Mouse (Mus musculus) CD4-positive, CD25-positive, alpha-beta regulatory T cell, adult 2 months (primary cell): ENCODE measurements at regions not wholly inside any gene's neighbourhood (a gene's known extent, or its start where the extent isn't known, plus 50 kb on each side); places are given as distances from the start of the nearest gene placed in this dataset.

ENCODE experiments used
- DNase-seq: peaks from one replicate; pipeline ENCODE4 v3.0.0-alpha.2; 2012; ENCODE audit warnings: low read depth, low spot score

- no peak for DNase-seq
Observed at GRCm38 (mm10) chr2:51452816-51453215, 174.5 kb upstream of the Tas2r134 start.

DNA sequence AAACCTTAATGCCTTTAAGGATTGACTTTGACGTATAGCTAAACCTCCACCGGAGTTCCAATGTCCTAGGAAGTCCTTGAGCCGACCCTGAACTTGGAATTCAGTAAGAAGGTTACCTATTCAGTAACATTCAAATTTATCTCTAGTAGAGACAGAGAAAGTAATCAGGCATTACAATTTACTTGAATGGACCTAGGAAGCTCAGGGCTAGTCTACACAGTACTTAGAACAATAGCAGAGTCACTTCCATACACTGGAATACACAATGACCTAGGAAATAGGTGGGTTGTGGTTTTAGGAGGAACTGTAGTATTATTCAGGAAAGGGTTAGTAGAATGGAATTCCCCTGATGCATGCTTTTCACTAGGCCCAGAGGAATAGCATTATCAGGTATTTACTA is 179.2 kb upstream of the Tas2r134 start:
- DNase-seq = no peak

GRCm38 (mm10) chr2:51447616-51448015 is 179.7 kb upstream of the Tas2r134 start:
- DNase-seq = no peak

- DNase-seq = no peak
Observed at GRCm38 (mm10) chr2:51444386-51445080, 182.8 kb upstream of the Tas2r134 start.

DNA sequence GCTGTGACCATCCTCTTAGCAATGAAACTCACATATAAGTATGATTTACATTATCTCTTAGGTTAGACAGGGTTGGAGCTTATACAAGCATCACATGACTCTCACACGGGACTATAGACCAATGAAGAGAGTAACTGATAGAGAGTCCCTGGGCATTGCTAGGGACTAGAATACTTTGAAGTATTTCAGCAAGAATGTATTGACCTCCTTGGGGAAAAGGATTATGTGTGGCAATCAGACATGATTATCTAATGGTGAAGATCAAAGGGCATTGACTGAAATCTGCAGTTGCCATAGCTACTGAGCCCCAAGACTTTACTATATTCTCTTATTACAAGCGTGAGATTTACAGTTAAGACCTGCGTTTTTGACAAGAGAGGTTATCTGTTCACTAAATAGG is 183.4 kb upstream of the Tas2r134 start:
- DNase-seq = no peak

DNA sequence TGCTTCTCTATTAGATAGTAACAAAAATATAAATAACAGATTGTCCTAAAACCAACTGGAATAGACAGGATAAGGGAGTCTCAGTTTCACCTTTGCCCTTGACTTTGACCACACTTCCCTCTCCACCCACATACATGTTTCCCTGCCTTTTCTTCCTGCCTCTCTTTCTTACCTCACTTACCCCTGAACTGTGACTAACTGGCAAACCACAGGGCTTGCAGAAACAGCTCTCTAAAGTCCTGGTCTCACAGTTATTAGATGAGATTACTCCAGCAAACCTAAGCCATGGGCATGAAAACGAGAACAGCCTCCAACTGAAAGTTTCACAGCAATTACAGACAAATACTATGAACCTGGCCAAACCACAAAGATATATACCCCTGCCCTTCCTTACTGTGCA is 188.3 kb upstream of the Tas2r134 start:
- DNase-seq = no peak

GRCm38 (mm10) chr2:51436590-51436989 is 190.7 kb upstream of the Tas2r134 start:
- peak; percentile 55 for DNase-seq

DNA sequence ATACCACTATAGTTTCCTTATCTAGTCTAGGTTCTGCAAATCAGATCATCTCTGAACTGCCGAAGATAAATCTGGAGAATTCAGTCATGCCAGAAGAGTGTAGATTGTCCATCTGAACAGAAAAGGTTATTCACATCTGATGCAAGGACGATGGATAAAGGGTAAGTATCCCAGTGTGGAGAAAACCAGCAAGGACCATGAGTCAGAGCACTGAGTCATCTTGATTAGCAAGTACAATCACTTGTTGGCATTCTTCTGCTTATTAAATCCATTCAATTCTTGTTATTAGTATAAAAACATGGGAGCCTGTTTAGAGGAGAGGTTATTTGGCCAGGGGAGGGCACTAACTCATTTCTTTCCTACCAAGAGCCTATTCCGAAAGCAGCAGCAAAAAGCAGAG is 195.7 kb upstream of the Tas2r134 start:
- DNase-seq = no peak

DNA sequence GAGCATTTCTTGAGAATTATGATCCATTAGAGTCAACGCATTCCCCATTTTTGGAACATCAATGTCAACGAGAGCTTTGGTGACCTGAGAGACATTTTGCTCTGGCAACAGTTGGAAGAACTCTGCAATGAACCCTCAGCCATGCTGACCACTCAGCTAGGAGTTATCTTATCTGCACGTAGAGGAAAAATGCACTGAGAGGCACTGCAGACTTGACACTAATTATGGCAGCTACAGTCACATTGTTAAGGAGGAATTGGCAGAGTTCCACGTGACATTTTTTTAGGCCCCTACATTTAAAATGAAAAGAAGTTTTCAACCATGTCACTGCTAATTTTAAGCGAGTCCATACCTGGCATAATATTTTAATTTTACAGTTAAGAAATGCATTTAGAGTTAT is 197.6 kb upstream of the Tas2r134 start:
- no peak for DNase-seq

DNA sequence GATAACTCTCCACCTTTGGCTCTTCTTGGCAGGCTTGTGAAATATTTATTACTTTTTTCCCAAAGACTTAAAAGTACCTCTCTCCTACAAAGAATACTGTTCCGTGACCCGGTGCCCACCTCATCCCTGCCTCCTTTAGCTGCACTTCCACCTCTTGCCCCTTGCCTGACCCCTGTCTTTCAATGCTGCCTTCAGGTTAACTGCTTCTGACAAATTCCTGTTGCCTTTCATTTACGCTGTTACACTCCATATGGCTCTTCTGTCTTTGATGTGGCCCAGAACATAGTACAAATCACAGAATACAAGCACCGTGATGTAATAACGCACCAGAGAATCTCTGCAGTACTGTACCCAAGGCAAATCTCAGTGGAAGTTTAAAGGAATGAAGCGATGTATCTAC is 204.9 kb upstream of the Tas2r134 start:
- DNase-seq = no peak

DNA sequence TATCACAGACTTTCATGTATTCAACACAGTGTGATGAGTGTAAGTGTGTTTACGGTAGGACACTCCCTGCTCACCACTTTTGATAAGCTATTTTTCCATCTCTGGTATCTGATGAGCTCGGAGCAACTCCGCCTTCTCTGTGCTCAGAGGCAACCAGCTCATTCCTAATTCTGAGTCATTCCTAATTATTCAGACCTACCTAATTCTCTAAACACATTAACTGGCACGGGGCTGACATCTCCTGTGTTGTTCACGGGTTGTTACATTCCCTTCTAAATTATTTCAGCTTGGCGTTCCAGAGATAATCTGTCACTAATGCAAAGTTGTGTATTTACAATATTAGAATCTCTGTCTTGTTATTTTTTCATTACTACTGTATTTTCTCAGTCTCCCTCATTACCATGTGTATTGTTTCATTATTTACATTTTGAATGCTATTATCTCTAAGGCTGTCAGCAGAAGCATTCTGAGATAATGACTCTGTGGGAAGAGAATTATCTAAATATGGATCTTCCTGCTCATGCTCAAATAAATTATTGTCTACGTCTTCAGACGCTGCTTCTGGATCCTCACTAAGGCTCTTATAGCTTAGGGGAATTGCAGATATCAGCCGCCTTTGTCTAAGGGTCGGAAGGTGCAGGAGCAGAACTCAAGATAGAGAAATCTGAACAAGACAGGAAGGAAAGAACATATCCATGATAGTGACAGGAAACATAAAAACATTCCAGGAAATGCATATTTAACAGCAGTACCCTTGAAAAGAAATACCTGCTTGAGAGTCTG is 209.2 kb upstream of the Tas2r134 start:
- no peak for DNase-seq

DNA sequence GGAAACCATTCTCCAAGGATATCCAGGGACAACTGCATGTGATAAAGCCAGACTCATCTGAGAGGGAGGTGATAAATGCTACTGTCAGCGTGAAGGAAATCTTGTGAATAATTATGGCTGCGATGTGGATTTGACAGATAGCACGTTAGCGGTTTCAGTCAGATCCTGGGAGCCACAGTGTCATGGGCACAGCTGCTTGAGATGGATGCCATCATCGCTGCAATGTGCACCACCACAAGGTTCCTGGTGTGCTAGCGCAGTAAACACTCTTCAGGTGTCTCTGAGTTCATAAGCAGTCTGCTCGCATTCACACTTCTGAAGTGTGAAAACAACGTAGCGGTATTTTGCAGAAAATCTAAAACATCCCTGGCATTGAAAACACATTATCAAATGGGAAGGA is 238.9 kb upstream of the Tas2r134 start:
- no peak for DNase-seq

DNA sequence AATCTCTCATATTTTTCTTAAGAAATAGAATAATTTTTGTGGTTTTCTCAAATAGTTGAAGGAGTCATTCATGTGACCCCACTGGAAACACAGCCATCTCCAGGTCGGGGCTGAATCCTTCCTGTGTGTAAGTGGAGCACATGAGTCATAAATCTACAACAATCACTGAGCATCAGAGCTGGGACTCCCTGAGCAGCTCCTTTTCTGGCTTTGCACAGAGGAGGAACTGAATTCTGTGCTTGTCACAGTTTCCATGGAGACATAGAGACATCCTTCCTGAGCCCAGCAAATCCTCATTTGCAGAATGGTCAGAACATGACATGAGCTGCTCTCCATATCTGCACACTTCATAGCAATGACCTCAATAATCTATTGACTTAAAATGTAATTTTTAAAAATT is 238.2 kb upstream of the Rnd3 start:
- no peak for DNase-seq

DNA sequence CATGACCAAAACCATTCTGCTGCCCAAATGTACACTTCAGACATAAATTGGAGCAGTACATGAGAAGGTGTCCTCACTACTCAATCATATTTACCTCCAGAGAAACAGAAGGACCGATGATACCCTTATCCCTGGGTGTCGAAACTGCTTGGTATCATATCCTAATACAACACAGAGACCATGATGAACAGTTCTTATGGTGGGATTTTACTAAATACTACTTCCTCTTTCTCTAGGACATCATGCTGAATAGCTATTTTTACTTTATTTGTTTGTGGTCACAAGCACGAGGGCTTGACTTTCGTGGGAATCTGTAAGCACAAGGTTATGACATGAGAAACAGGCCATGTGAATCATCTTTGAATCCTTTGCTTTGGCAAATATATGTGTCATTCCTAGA is 227.7 kb upstream of the Rnd3 start:
- DNase-seq = no peak

GRCm38 (mm10) chr2:51374636-51375035 is 225.7 kb upstream of the Rnd3 start:
- no peak for DNase-seq

DNA sequence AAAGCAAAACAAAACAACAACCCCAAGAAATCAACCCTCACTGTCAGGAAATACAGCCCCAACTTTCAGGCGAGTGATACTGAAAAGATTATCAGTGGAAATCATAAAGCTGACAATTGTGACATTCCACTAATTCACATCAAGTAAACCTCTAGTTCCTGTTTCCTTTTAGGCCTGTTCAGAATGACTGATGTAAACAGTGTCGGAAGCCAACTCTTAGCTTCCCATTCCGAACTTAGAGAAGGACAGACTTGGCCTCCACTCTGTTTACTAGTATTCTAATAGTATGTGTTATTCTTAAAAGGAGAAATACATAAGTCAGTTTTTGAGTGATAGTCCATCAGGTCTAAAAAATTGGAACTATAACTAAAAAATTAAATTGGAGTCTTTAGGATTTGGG is 223.9 kb upstream of the Rnd3 start:
- DNase-seq = no peak

GRCm38 (mm10) chr2:51362825-51363616 is 214.1 kb upstream of the Rnd3 start:
- no peak for DNase-seq

- no peak for DNase-seq
Observed at GRCm38 (mm10) chr2:51355281-51355680, 206.4 kb upstream of the Rnd3 start.

- no peak for DNase-seq
Observed at GRCm38 (mm10) chr2:51354800-51355199, 205.9 kb upstream of the Rnd3 start.

- DNase-seq = no peak
Observed at GRCm38 (mm10) chr2:51349614-51350013, 200.7 kb upstream of the Rnd3 start.

DNA sequence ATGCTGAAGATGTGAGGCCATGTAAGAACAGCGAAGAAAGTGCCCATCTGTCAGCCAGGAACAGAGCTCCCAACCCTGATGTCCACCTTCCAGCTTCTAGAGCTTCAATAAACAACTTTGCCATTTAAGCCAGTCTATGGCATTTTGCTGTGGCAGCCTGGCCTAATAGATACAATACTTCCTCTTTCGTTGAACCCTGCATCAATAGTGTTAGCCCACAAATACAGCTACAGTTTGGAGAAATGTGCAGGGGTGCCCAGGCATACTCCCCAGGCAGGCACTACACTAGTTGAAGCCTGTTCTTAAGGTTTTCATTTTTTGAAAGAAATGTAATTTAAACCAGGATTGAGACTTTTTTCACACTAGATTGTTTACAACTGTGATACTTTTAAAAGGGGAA is 199.9 kb upstream of the Rnd3 start:
- no peak for DNase-seq

DNA sequence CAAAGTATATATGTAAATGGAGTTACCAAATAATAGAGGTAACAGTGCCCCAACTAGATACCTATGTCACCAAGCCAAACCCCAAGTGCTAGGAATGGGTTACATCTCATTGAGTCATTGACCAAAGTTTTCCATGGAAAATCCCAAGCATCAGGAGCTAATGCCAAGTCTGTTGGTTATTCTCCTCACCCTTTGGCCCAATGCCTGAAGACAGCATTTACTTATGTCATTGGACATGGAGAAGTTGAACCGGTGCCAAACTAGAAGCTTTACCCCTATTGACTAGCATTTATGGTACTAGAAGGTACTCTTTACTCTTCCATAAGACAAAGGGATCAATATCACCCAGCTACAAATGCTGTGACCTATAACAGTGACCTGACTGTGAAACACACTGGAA is 198.2 kb upstream of the Rnd3 start:
- no peak for DNase-seq

DNA sequence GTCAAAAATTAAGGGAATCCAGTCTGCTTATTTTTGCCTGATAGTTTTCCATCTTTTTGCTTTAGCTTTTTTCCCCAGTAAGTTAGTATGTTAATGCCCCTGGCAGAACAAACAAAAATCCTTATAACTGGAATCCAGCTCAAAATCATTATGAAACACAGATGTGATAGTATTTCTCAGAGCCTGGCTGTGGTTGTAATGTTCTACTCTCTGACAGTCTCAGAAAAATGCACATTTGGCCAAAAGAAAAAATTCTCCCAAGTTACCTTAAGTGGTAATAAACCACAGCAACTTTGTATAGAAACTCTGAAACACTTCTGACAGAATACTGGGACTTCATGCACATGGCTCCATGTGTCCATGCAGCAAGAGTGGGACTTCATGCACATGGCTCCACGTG is 193.5 kb upstream of the Rnd3 start:
- DNase-seq = no peak
